Mouse (Mus musculus): Measurements from ENCODE around the gene Plxna2.

- TF ChIP-seq CTCF (IDR thresholded peaks at IDR 0.05) = no peak
- TF ChIP-seq EP300 (IDR thresholded peaks at IDR 0.05) = no peak
Observed at GRCm38 (mm10) chr1:194580539-194580938, 37.5 kb upstream of the Plxna2 start.
